Mouse (Mus musculus) kidney, embryonic 14.5 days (tissue): ENCODE data around the gene Alpl. TPM values are rescaled to one million over a fixed set of nuclear protein-coding genes. Genes with fewer than 3 reads are reported as not detected.

Experiments used
- ATAC-seq: fragments of 200-750 bp; cut with Nextera tagmentation; 2 replicates; pipeline ENCODE4 v1.8.0; 2017; ENCODE audit warnings: moderate number of reproducible peaks, mild to moderate bottlenecking, moderate TSS enrichment, moderate library complexity; ENCODE audit not compliant: low FRiP score, low TSS enrichment
- H3K27ac ChIP-seq: fragments of 300-500 bp; sonication (generic); 2 replicates; pipeline ENCODE4 v1.5.1; 2014; ENCODE audit warnings: low read depth, mild to moderate bottlenecking, low read length, moderate library complexity, mixed read lengths
- H3K27me3 ChIP-seq: fragments of 300-500 bp; sonication (generic); 2 replicates; pipeline ENCODE4 v1.6.1; 2014; ENCODE audit warnings: mild to moderate bottlenecking, low read length; ENCODE audit not compliant: control insufficient read depth, insufficient read depth
- H3K36me3 ChIP-seq: fragments of 300-500 bp; sonication (generic); 2 replicates; pipeline ENCODE4 v1.6.1; 2014; ENCODE audit warnings: low read length, mixed read lengths; ENCODE audit not compliant: control insufficient read depth, insufficient read depth
- H3K4me1 ChIP-seq: fragments of 300-500 bp; sonication (generic); 2 replicates; pipeline ENCODE4 v1.6.1; 2014; ENCODE audit warnings: low read length, mixed read lengths; ENCODE audit not compliant: control insufficient read depth, insufficient read depth
- H3K4me2 ChIP-seq: fragments of 300-500 bp; sonication (generic); replicated peaks from 2 replicates; pipeline ENCODE4 v1.6.1; 2014; ENCODE audit warnings: low read depth, mild to moderate bottlenecking, low read length
- H3K4me3 ChIP-seq: fragments of 300-500 bp; sonication (generic); 2 replicates; pipeline ENCODE4 v1.5.1; 2014; ENCODE audit warnings: mild to moderate bottlenecking, low read length
- H3K9ac ChIP-seq: fragments of 300-500 bp; sonication (generic); 2 replicates; pipeline ENCODE4 v1.6.1; 2014; ENCODE audit warnings: low read depth, mild to moderate bottlenecking, low read length, moderate library complexity
- H3K9me3 ChIP-seq: fragments of 300-500 bp; sonication (generic); 2 replicates; pipeline ENCODE4 v1.6.1; 2016; ENCODE audit warnings: low read length; ENCODE audit not compliant: control insufficient read depth
- WGBS: fragments of 180-500 bp; shearing (Covaris S2); extraction: QIAGEN DNeasy Blood & Tissue Kit; methylation state at CpG from one replicate; pipeline ENCODE4 v1.1.7; 2014; 5-methylcytosine and 5-hydroxymethylcytosine counted together
- polyA plus RNA-seq: library from polyadenylated mRNA; unstranded; fragments of >200 nt; fragmentation: Nextera tagmentation; extraction: Ambion mirVana; gene quantifications from 2 replicates; pipeline ENCODE4 v1.2.1, GENCODE M21; 2014

The Alpl gene
- polyA plus RNA-seq, 1 experiment from 2014 or later = 10.2 TPM

DNA sequence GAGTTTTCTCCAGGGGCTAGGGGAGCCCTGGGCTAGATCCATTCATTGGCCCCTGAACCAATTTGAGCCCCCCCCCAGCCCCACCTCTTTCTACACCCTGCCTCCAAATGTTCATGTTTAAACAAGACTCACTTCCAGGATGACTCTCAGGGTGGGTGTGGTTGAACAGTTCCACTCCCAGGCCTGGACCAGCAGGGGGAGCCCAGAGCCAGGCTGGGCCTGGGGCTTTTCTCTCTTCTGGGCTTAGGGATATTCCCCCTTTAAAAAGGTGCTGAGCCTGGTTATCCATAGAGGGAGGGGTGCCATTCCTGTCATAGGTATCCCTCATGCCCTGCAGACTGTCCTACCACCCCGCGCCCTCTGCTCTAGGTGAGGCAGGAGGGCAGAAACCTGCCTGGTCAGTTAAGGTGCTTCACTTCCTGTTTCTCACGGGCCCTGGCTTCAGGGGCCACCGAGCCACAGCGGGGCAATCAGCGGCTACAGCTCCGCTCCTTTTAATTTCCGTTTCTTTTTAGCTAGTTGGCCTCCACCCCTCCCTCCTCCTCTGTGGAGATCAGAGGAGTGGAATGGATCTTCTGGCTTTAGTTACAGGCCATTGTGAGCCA, 82.1 kb downstream of the Alpl start:
- H3K4me2 ChIP-seq = no peak overlapping the region
- no peak for ATAC-seq

DNA sequence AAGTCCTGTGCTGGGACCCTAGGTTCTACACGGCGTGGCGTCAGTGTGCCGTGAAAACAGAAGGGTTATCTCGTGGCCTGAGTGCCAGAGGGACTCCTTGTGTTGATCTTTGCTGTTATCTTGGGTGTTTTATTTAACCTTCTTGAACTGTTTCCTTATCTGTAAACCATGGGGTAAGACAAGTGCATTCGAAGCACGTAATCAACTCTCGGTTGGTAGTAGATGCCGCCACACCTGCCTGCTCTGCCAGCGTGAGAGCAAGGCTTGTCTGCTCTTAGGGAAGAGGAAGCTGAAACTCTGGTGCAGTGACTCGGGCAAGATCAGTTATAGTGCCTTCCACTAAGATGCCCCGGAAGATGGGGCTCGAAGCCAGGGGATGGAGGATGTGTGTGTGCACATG, 83.2 kb downstream of the Alpl start:
- H3K27me3 ChIP-seq = no peaks in the 10 kb centered on the region
- ATAC-seq = no peak
- WGBS = 86% methylated on average over 13 of the region's 13 CpGs

More for the DNA sequence above, 82.1 kb downstream of the Alpl start:
- H3K27ac ChIP-seq = no peak overlapping the region
- no peaks in the 10 kb centered on the region for H3K36me3 ChIP-seq
- peaks cover 4% of the 10 kb centered on the region for H3K4me1 ChIP-seq
- H3K27me3 ChIP-seq = 0 out of 2 replicates have a peak, but pooled peaks cover 3% of the 10 kb centered on the region
- no peak overlapping the region for H3K4me3 ChIP-seq
- H3K9me3 ChIP-seq = no peaks in the 10 kb centered on the region
- H3K9ac ChIP-seq = no peak overlapping the region
- 16% methylated on average over 8 of the region's 8 CpGs for WGBS

DNA sequence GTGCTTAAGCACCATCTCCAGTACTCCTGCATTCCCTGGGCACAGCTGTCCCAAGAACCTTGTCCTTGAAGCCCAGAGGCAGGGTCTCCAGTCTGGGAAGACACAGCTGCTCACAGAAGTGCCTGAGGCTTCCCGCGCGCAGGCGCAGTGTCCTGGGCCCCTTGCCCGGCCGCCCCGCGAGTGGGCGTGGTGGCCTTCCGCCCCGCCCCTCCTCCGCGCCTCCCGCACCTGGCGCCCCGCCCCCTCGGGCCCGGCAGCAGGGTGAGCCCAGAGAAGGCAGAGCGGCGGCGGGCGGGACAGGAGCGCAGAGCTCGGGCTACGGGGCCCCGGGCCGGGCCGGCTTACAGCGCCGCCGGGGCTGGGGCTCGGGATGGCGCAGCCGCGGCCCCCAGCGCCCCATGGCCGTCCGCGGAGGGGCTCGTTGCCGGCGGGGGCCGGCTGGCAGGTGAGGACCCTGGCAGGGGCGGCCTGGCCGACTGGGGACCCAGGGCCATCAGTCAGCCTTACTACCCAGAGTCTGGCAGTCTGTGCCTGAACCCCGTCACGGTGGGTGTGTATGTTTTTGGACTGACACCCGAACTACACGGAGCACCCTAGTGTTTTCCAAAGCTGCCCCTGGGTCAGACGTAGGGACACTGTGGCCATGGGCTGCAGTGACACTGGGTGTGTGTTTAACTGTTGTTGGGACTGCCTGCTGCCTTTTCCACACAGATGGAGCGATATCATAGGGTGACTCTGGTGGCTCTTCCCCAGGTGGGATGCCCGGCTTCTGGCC, 88.8 kb downstream of the Alpl start:
- ATAC-seq = peak; percentile 86
- no peaks in the 10 kb centered on the region for H3K36me3 ChIP-seq
- 2% methylated on average over 50 of the region's 52 CpGs for WGBS
- H3K27ac ChIP-seq = no peak overlapping the region
- H3K27me3 ChIP-seq = no peaks in the 10 kb centered on the region
- peak overlapping the region; percentile 91 for H3K4me2 ChIP-seq
- H3K4me3 ChIP-seq = peak overlapping the region; percentile 62
- peak overlapping the region; percentile 72 for H3K9ac ChIP-seq
- H3K4me1 ChIP-seq = peaks cover 6% of the 10 kb centered on the region
- no peaks in the 10 kb centered on the region for H3K9me3 ChIP-seq

More for the DNA sequence above, 83.2 kb downstream of the Alpl start:
- Histone ChIP-seq H3K4me3 (no peak overlapping the region), H3K9ac (no peak overlapping the region), H3K4me2 (no peak overlapping the region), H3K9me3 (no peaks in the 10 kb centered on the region), H3K36me3 (no peaks in the 10 kb centered on the region), H3K27ac (no peak overlapping the region), H3K4me1 (no peaks in the 10 kb centered on the region)

DNA sequence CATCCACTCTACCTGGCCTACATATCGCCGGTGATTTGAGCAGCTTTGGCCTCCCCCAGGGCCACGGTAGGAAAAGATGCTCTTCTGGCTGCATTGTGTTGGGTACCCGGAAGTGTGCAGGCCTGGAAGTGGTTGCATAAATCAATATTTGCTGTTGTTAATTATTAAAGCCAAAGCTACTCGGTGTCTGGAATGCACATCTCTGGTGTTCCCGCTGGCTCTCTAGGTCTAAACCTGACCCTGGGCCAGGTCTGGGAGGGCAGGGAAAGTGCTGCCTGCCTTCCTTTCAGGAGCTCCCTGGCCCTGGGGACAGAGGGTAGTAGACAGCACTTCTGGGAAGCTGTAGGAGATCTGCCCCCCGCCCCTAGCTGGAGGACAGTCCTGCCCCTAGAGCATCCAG, 89.7 kb downstream of the Alpl start:
- no peak overlapping the region for H3K4me2 ChIP-seq
- H3K9me3 ChIP-seq = no peaks in the 10 kb centered on the region
- H3K27ac ChIP-seq = no peak overlapping the region
- ATAC-seq = no peak
- WGBS = 74% methylated on average over 7 of the region's 7 CpGs
- H3K4me1 ChIP-seq = peaks cover 6% of the 10 kb centered on the region
- H3K4me3 ChIP-seq = no peak overlapping the region
- H3K9ac ChIP-seq = no peak overlapping the region
- no peaks in the 10 kb centered on the region for H3K27me3 ChIP-seq
- H3K36me3 ChIP-seq = no peaks in the 10 kb centered on the region

DNA sequence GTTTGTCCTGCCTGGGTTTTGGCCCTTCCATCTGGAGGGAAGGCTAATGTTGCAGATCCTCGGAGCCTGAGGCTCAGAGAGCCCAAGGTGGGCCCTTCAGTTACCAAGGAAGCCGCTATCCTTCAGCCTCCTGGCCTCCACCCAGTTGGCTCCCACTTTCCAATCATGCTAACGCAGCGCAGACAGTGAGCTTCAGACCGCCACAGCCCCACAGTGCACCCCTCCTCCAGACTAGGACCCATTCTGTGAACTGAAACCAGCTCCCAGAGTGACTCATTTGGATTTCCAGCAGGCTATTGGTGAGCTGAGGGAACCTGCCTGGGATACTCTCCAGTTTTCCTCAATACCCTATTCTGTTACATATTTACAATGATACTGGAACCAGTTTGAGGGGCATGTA, 90.8 kb downstream of the Alpl start:
- no peak overlapping the region for H3K9ac ChIP-seq
- no peak overlapping the region for H3K4me3 ChIP-seq
- ATAC-seq = no peak
- peaks cover 6% of the 10 kb centered on the region for H3K4me1 ChIP-seq
- H3K9me3 ChIP-seq = no peaks in the 10 kb centered on the region
- no peaks in the 10 kb centered on the region for H3K27me3 ChIP-seq
- 79% methylated on average over 5 of the region's 5 CpGs for WGBS
- H3K27ac ChIP-seq = no peak overlapping the region
- no peak overlapping the region for H3K4me2 ChIP-seq
- H3K36me3 ChIP-seq = no peaks in the 10 kb centered on the region

DNA sequence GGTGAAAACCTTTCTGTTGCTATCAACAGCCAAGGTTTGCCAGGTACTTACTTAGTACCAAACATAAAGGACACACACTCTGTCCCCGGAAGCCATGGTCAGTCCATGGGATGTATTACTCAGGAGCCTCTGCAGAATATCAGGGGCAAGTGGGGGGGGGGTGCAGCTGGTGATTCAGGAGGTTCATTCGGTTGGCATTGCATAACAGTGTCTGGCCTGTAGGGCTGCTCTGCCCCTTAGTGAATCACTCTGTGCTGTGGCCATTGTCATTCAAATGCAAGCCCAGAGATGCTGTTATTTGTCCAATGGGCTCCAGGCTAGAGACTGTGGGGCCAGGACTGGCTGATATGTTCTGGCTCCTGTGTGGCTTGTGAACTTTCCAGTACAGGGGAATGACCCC, 91.6 kb downstream of the Alpl start:
- Histone ChIP-seq H3K9ac (no peak overlapping the region), H3K4me1 (peaks cover 6% of the 10 kb centered on the region), H3K27ac (no peak overlapping the region), H3K4me3 (no peak overlapping the region), H3K36me3 (no peaks in the 10 kb centered on the region), H3K4me2 (no peak overlapping the region), H3K9me3 (no peaks in the 10 kb centered on the region), H3K27me3 (no peaks in the 10 kb centered on the region)
- no peak for ATAC-seq
- WGBS = 82% methylated on average over 2 of the region's 2 CpGs

DNA sequence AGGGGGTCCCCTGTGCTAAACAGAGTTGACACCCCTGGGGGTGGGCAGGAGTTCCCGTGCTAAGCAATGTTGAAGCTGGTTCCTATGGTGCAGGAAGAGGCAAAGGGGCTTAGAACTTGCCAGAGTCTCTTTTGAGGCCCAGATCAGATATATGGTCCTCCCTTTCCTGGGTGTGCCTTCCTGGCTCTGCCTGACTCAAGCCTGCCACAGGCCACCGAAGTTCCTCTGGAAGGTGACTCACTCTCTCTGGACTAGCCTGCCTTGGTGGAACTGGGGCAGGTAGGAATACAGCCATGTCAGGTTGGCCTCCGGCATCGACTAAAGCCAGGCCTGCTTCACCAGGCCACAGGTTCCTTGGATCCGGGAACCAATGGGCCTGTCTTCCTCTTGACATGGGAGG, 93.1 kb downstream of the Alpl start:
- Histone ChIP-seq H3K9ac (no peak overlapping the region), H3K27me3 (no peaks in the 10 kb centered on the region), H3K9me3 (no peaks in the 10 kb centered on the region), H3K4me1 (peaks cover 8% of the 10 kb centered on the region), H3K36me3 (no peaks in the 10 kb centered on the region), H3K4me2 (no peak overlapping the region), H3K4me3 (no peak overlapping the region), H3K27ac (no peak overlapping the region)
- ATAC-seq = no peak
- WGBS = 86% methylated on average over 5 of the region's 5 CpGs

DNA sequence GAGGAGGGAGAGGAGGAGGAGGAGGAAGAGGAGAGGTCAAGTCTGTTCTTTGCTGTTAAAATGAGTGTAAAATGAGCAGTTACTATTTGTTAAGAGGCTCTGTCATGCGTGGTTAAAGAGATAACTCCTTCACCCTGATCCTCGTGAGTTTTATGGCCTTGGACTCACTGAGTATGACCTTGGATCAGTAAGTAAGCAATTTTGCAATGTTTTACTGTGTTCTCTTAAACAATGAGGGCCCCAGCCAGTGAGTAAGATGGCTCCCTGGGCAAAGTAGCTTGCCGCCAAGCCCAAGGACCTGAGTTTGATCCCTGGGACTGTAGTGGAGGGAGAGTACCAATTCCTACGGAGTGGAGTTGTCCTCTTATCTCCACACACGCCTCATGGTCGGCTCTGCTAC, 95.2 kb downstream of the Alpl start:
- H3K4me2 ChIP-seq = no peak overlapping the region
- H3K9me3 ChIP-seq = no peaks in the 10 kb centered on the region
- H3K9ac ChIP-seq = no peak overlapping the region
- H3K36me3 ChIP-seq = no peaks in the 10 kb centered on the region
- peaks cover 9% of the 10 kb centered on the region; the same call in 1 of the 2 replicates for H3K4me1 ChIP-seq
- H3K4me3 ChIP-seq = no peak overlapping the region
- no peaks in the 10 kb centered on the region for H3K27me3 ChIP-seq
- no peak overlapping the region for H3K27ac ChIP-seq
- 56% methylated on average over 6 of the region's 6 CpGs for WGBS
- no peak for ATAC-seq
